Mouse (Mus musculus): ENCODE measurements around the gene Mtus2. TPM values are rescaled to one million over a fixed set of nuclear protein-coding genes. Genes with fewer than 3 reads are reported as not detected.

Mtus2 gene
- total RNA-seq, 1 experiment: 11.0 TPM

DNA sequence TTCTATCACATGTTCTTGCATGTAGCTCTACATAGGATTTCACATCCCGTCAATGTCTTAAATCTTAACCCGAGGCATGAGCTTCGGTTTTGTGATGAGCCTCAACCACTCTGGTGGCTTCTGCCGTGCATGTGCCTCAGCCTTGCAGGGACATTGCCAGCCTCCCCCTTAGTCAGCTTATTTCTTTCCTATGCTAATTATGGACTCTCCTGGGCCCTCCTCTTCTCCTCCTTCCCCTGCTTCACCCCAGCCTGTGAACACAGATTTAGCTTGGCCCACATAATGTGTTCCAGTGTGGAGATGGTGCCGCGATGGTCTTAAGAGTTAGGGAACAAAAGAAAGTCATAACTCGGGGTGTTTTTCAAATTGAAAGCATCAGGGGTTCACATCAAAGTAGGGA lies 304.9 kb downstream of the Mtus2 start:
- Histone ChIP-seq H3K4me3 (ENCODE audit: insufficient read depth in 1 of 2, low read depth in 1 of 2, low read length in 2 of 2, poor library complexity in 1 of 2, severe bottlenecking in 1 of 2) (no peak overlapping the region), H3K27ac (ENCODE audit: insufficient read depth, low read depth, low read length, poor library complexity, severe bottlenecking) (no peak overlapping the region), H3K4me1 (ENCODE audit: control insufficient read depth in 2 of 2, insufficient read depth in 2 of 2, low read length in 2 of 2, poor library complexity in 1 of 2) (peaks cover 0 to 6% of the 10 kb centered on the region in 2 experiments; a peak in 2 of 4 replicates), H3K36me3 (ENCODE audit: control insufficient read depth, insufficient read depth, low read length, poor library complexity, severe bottlenecking) (no peaks in the 10 kb centered on the region), H3K9me3 (ENCODE audit: control insufficient read depth, insufficient read depth, low read depth, low read length) (no peaks in the 10 kb centered on the region), H3K9ac (ENCODE audit: insufficient read depth, low read depth, low read length, poor library complexity, severe bottlenecking) (no peak overlapping the region)
- DNase-seq (ENCODE audit: low read depth, low spot score): no peak
- in situ Hi-C loops (cut with MboI; ENCODE audit: low sequenced_read_pairs in 2 of 2, unreplicated experiment in 2 of 2): no loop called here
- no peak for TF ChIP-seq ZNF384 (IDR thresholded peaks at IDR 0.05; ENCODE audit: low read depth, low read length)
- no peak for TF ChIP-seq MAFK (IDR thresholded peaks at IDR 0.05; ENCODE audit: insufficient read depth, low read depth, low read length)
- TF ChIP-seq HCFC1 (IDR thresholded peaks at IDR 0.05; ENCODE audit: borderline replicate concordance, insufficient read depth, low read length): no peak
- no peak for TF ChIP-seq ZC3H11A (IDR thresholded peaks at IDR 0.05; ENCODE audit: borderline replicate concordance, low read depth, low read length)
- TF ChIP-seq CHD2 (IDR thresholded peaks at IDR 0.05; ENCODE audit: low read depth, low read length): no peak

DNA sequence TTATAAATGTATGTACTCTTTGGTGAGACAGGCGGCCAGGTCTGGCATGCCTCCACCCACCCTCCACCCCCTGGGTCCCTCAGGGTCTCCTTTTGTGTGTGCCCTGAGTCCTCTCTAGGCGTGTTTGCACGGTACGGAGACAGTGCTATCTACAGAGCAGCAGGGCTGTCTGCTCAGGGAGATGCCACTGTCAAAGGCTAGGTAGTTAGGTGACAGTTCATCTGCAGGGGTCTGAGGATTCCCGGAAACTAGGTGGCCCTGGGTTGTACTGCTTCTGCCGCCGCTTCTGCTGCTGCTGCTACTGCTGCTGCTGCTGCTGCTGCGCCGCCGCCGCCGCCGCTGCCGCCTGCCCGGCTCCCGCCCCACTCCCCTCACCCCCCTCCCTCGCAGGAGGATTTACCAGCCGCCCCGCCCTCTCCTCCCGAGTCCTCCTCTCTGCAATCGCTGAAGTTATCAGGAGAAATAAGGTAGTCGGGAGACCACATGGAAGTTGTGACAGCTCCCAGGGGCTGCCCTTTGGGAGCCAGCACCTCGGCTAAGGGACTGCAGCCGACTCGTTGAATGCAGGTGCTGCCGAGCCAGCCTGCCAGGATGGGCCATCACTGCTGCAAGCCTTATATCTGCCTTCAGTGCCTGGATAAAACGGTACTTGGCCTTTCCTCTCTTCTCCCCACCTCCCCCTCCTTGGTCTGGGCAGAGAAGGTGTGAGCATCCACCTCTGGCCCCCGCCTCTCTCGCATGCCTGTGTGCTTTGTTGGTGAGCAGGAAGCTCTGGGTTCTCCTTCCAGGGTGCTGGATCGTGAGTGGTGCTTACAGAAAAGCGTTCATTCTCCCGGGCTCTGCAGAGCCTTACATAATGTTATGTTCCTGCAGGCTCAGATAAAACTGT lies 307.9 kb downstream of the Mtus2 start:
- Histone ChIP-seq H3K36me3 (ENCODE audit: control insufficient read depth, insufficient read depth, low read length, poor library complexity, severe bottlenecking) (no peaks in the 10 kb centered on the region), H3K9me3 (ENCODE audit: control insufficient read depth, insufficient read depth, low read depth, low read length) (no peaks in the 10 kb centered on the region), H3K4me1 (ENCODE audit: control insufficient read depth in 2 of 2, insufficient read depth in 2 of 2, low read length in 2 of 2, poor library complexity in 1 of 2) (no peaks in the 10 kb centered on the region; a peak in 1 of 4 replicates), H3K9ac (ENCODE audit: insufficient read depth, low read depth, low read length, poor library complexity, severe bottlenecking) (peak overlapping the region; percentile 2; the same call in 1 of the 2 replicates), H3K4me3 (ENCODE audit: insufficient read depth in 1 of 2, low read depth in 1 of 2, low read length in 2 of 2, poor library complexity in 1 of 2, severe bottlenecking in 1 of 2) (peak overlapping the region; percentile 50 to 55), H3K27ac (ENCODE audit: insufficient read depth, low read depth, low read length, poor library complexity, severe bottlenecking) (no peak overlapping the region)
- TF ChIP-seq CHD2 (IDR thresholded peaks at IDR 0.05; ENCODE audit: low read depth, low read length) (no peak), MAFK (IDR thresholded peaks at IDR 0.05; ENCODE audit: insufficient read depth, low read depth, low read length) (no peak), HCFC1 (IDR thresholded peaks at IDR 0.05; ENCODE audit: borderline replicate concordance, insufficient read depth, low read length) (no peak), ZNF384 (IDR thresholded peaks at IDR 0.05; ENCODE audit: low read depth, low read length) (no peak), ZC3H11A (IDR thresholded peaks at IDR 0.05; ENCODE audit: borderline replicate concordance, low read depth, low read length) (no peak)
- in situ Hi-C loops (cut with MboI; ENCODE audit: low sequenced_read_pairs in 2 of 2, unreplicated experiment in 2 of 2): no loop called here
- no peak for DNase-seq (ENCODE audit: low read depth, low spot score)

DNA sequence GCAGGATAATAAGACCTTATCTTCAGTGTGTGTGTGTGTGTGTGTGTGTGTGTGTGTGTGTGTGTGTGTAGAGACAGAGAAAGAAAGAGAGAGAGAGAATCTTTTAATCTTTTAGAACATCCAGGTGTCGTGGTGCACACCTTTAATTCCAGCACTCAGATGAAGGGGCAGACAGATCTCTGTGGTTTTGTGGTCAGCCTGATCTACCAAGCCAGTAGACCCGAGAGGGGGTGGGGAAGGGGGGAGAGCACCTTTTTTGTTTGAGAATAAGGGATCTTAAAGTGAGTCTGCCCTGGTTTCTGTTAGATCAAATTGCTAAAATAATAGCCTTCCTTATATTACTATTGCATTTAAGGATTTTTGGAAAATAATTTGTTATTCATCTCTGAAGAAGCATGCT lies 309.7 kb downstream of the Mtus2 start:
- H3K4me3 ChIP-seq (ENCODE audit: insufficient read depth in 1 of 2, low read depth in 1 of 2, low read length in 2 of 2, poor library complexity in 1 of 2, severe bottlenecking in 1 of 2): no peak overlapping the region
- no peak overlapping the region for H3K9ac ChIP-seq (ENCODE audit: insufficient read depth, low read depth, low read length, poor library complexity, severe bottlenecking)
- no peak for DNase-seq (ENCODE audit: low read depth, low spot score)
- TF ChIP-seq CHD2 (IDR thresholded peaks at IDR 0.05; ENCODE audit: low read depth, low read length) (no peak), ZC3H11A (IDR thresholded peaks at IDR 0.05; ENCODE audit: borderline replicate concordance, low read depth, low read length) (no peak), HCFC1 (IDR thresholded peaks at IDR 0.05; ENCODE audit: borderline replicate concordance, insufficient read depth, low read length) (no peak), MAFK (IDR thresholded peaks at IDR 0.05; ENCODE audit: insufficient read depth, low read depth, low read length) (no peak), ZNF384 (IDR thresholded peaks at IDR 0.05; ENCODE audit: low read depth, low read length) (no peak)
- H3K4me1 ChIP-seq (ENCODE audit: control insufficient read depth in 2 of 2, insufficient read depth in 2 of 2, low read length in 2 of 2, poor library complexity in 1 of 2): no peaks in the 10 kb centered on the region; a peak in 1 of 4 replicates
- no peaks in the 10 kb centered on the region for H3K9me3 ChIP-seq (ENCODE audit: control insufficient read depth, insufficient read depth, low read depth, low read length)
- H3K27ac ChIP-seq (ENCODE audit: insufficient read depth, low read depth, low read length, poor library complexity, severe bottlenecking): no peak overlapping the region
- H3K36me3 ChIP-seq (ENCODE audit: control insufficient read depth, insufficient read depth, low read length, poor library complexity, severe bottlenecking): no peaks in the 10 kb centered on the region
- in situ Hi-C loops (cut with MboI; ENCODE audit: low sequenced_read_pairs in 2 of 2, unreplicated experiment in 2 of 2): no loop called here

DNA sequence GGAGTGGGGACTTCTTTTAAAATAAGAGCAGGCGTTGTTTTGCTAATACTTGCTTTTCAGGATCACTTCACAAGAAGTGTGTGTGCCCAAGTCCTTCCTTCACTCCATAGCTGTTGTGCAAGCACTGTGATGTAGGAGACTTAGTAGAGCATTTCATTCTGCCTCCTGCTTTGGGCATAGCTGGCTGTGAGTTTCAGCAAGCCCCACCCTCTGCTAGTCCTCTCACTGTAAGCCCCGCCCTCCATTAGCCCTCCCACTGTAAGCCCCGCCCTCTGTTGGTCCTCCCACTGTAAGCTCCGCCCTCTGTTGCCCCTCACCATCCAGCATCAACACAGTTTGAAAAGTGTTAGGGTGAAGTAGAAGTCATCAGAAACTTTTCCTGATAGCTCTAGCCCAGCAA lies 310.3 kb downstream of the Mtus2 start:
- Histone ChIP-seq H3K9me3 (ENCODE audit: control insufficient read depth, insufficient read depth, low read depth, low read length) (no peaks in the 10 kb centered on the region), H3K27ac (ENCODE audit: insufficient read depth, low read depth, low read length, poor library complexity, severe bottlenecking) (no peak overlapping the region), H3K9ac (ENCODE audit: insufficient read depth, low read depth, low read length, poor library complexity, severe bottlenecking) (no peak overlapping the region), H3K36me3 (ENCODE audit: control insufficient read depth, insufficient read depth, low read length, poor library complexity, severe bottlenecking) (no peaks in the 10 kb centered on the region), H3K4me1 (ENCODE audit: control insufficient read depth in 2 of 2, insufficient read depth in 2 of 2, low read length in 2 of 2, poor library complexity in 1 of 2) (no peaks in the 10 kb centered on the region; a peak in 1 of 4 replicates), H3K4me3 (ENCODE audit: insufficient read depth in 1 of 2, low read depth in 1 of 2, low read length in 2 of 2, poor library complexity in 1 of 2, severe bottlenecking in 1 of 2) (no peak overlapping the region)
- peak; percentile 69 for DNase-seq (ENCODE audit: low read depth, low spot score)
- in situ Hi-C loops (cut with MboI; ENCODE audit: low sequenced_read_pairs in 2 of 2, unreplicated experiment in 2 of 2): no loop called here
- TF ChIP-seq MAFK (IDR thresholded peaks at IDR 0.05; ENCODE audit: insufficient read depth, low read depth, low read length) (no peak), HCFC1 (IDR thresholded peaks at IDR 0.05; ENCODE audit: borderline replicate concordance, insufficient read depth, low read length) (no peak), ZNF384 (IDR thresholded peaks at IDR 0.05; ENCODE audit: low read depth, low read length) (no peak), ZC3H11A (IDR thresholded peaks at IDR 0.05; ENCODE audit: borderline replicate concordance, low read depth, low read length) (no peak), CHD2 (IDR thresholded peaks at IDR 0.05; ENCODE audit: low read depth, low read length) (no peak)
